Mouse (Mus musculus) cerebral cortex, adult 2 months (tissue): Measurements from ENCODE around the gene Gm31571.

ENCODE experiments used
- WGBS: fragments of 180-500 bp; shearing (Covaris S2); methylation state at CpG from one replicate; pipeline ENCODE4 v1.1.7; 2018; 5-methylcytosine and 5-hydroxymethylcytosine counted together

Gm31571 gene

DNA sequence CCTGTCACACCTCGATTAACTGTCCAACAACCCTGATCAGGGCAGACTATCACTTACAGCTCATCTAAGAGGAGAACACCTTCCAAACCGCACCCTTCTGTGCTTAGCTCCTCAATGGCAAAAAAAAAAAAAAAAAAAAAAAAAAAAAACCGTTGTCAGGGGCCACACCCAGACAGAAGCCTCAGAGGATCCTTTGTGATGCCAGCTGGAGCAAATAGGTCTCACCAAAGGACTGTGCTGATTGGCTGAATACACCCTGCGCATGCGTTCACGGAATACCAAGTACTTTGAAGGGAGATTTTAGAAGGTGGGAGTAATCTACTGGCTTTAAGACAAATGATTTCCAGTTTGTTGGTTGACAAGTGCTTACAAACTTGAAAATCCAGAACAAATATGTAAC, at the start of gene Gm31571:
TSS of gene Gm31571 (minus strand) at position 101 of the 400 bp plus-strand sequence.
- WGBS = no CpG with 5 or more reads among the region's 6 CpGs
